Mouse (Mus musculus) cerebellum, adult (tissue): ENCODE measurements around the gene Cnppd1.

ENCODE experiments used
- ATAC-seq: cut with Nextera tagmentation; 2 replicates; pipeline ENCODE4 v1.9.2; 2017; ENCODE audit warnings: mild to moderate bottlenecking, moderate library complexity, mixed read lengths; ENCODE audit not compliant: insufficient number of reproducible peaks, low FRiP score, low TSS enrichment

Gene Cnppd1

GRCm38 (mm10) chr1:75142301-75143261, at the start of gene Cnppd1, which contains the start of gene Retreg2:
Gene Cnppd1 (minus strand): TSS chr1:75142711.
Gene Retreg2 (plus strand): TSS chr1:75142778.
- ATAC-seq = peak; percentile 76

GRCm38 (mm10) chr1:75191622-75192402, 49.3 kb upstream of the Cnppd1 start, which contains the start of the genes Ankzf1 and Atg9a:
Gene Ankzf1 (plus strand): TSS chr1:75192151.
Gene Atg9a (minus strand): TSS chr1:75192196.
- ATAC-seq = peak; percentile 99

- no peak for ATAC-seq
These were observed 48.7 kb upstream of the Cnppd1 start for GRCm38 (mm10) chr1:75191258-75191621.

GRCm38 (mm10) chr1:75190577-75190976, 48.1 kb upstream of the Cnppd1 start:
- ATAC-seq = no peak

- ATAC-seq = no peak
These were observed 45.5 kb upstream of the Cnppd1 start for GRCm38 (mm10) chr1:75187914-75188483.

- no peak for ATAC-seq
These were observed 44.6 kb upstream of the Cnppd1 start for GRCm38 (mm10) chr1:75187126-75187525.

- no peak for ATAC-seq
These were observed 43.0 kb upstream of the Cnppd1 start for GRCm38 (mm10) chr1:75185495-75185894.

- no peak for ATAC-seq
These were observed 39.6 kb upstream of the Cnppd1 start for GRCm38 (mm10) chr1:75182160-75182559.

GRCm38 (mm10) chr1:75181377-75181870, 38.9 kb upstream of the Cnppd1 start:
- ATAC-seq = no peak

- ATAC-seq = no peak
These were observed 38.2 kb upstream of the Cnppd1 start for GRCm38 (mm10) chr1:75180741-75181140.

- peak; percentile 82 for ATAC-seq
These were observed 37.6 kb upstream of the Cnppd1 start, which contains the start of gene Abcb6 for GRCm38 (mm10) chr1:75180105-75180590. Gene Abcb6 (minus strand): TSS chr1:75180392.

GRCm38 (mm10) chr1:75179334-75180104, 37.0 kb upstream of the Cnppd1 start:
- 0 out of 2 replicates have a peak, but pooled peaks have one; percentile 27 for ATAC-seq

- peak; percentile 90 for ATAC-seq
These were observed 26.3 kb upstream of the Cnppd1 start, which contains the start of gene Zfand2b for GRCm38 (mm10) chr1:75168472-75169464. Gene Zfand2b (plus strand): TSS chr1:75168646.

GRCm38 (mm10) chr1:75168093-75168471, 25.6 kb upstream of the Cnppd1 start:
- no peak for ATAC-seq

- no peak for ATAC-seq
These were observed 17.7 kb upstream of the Cnppd1 start for GRCm38 (mm10) chr1:75160256-75160617.

- ATAC-seq = no peak
These were observed 17.2 kb upstream of the Cnppd1 start for GRCm38 (mm10) chr1:75159540-75160255.

GRCm38 (mm10) chr1:75158990-75159389, 16.5 kb upstream of the Cnppd1 start:
- ATAC-seq = no peak

- no peak for ATAC-seq
These were observed 13.3 kb upstream of the Cnppd1 start for GRCm38 (mm10) chr1:75155837-75156236.
